In genomic region chr7:24817502-24817901, GRCm38 (mm10) we compare ENCODE assay signal across 7 mouse cellular contexts. TPM values are rescaled to one million over a fixed set of nuclear protein-coding genes. Genes with fewer than 3 reads are reported as not detected.
A peak's percentile ranks its signal among the peaks of the same experiment; 100 is the strongest.
DNase-seq lines count a peak whose midpoint lies in the region; ATAC-seq lines count a peak whose summit lies in the region.

No protein-coding gene starts in this region.

- no peak overlapping the region for H3K27ac ChIP-seq in forebrain, embryonic 12.5 days
- no peak overlapping the region for H3K27ac ChIP-seq in hindbrain, embryonic 15.5 days (replicated peaks)

- H3K4me2 ChIP-seq in forebrain, embryonic 12.5 days, result no peak overlapping the region
- H3K4me2 ChIP-seq in hindbrain, embryonic 15.5 days, result no peak overlapping the region

- no peak overlapping the region for H3K4me3 ChIP-seq in forebrain, embryonic 12.5 days (replicated peaks)
- H3K4me3 ChIP-seq in hindbrain, embryonic 15.5 days, result no peak overlapping the region

- no peaks in the 10 kb centered on the region for H3K36me3 ChIP-seq in forebrain, embryonic 12.5 days (replicated peaks)
- no peaks in the 10 kb centered on the region for H3K36me3 ChIP-seq in hindbrain, embryonic 15.5 days

- no peak overlapping the region for H3K9ac ChIP-seq in forebrain, embryonic 12.5 days
- H3K9ac ChIP-seq in hindbrain, embryonic 15.5 days, result no peak overlapping the region

- WGBS in forebrain, embryonic 12.5 days, result 2% methylated on average over 3 of the region's 3 CpGs
- 1% methylated on average over 3 of the region's 3 CpGs for WGBS in hindbrain, embryonic 15.5 days

- no peaks in the 10 kb centered on the region for H3K4me1 ChIP-seq in forebrain, embryonic 12.5 days
- no peaks in the 10 kb centered on the region for H3K4me1 ChIP-seq in hindbrain, embryonic 15.5 days (replicated peaks)

- H3K27me3 ChIP-seq in forebrain, embryonic 12.5 days, result peaks cover 6% of the 10 kb centered on the region; the same call in 1 of the 2 replicates
- no peaks in the 10 kb centered on the region for H3K27me3 ChIP-seq in hindbrain, embryonic 15.5 days

- ATAC-seq in forebrain, embryonic 12.5 days (ENCODE audit: low FRiP score), result 0 out of 2 replicates have a peak, but pooled peaks have one; percentile 68
- peak; percentile 54; the same call in 1 of the 2 replicates for ATAC-seq in hindbrain, embryonic 15.5 days (ENCODE audit: low FRiP score, low read depth)
- ATAC-seq in megakaryocyte, adult 5-6 weeks (ENCODE audit: poor library complexity, severe bottlenecking), result peak; percentile 98

- peak; percentile 44 for DNase-seq in MEL-GATA-1-ER (ENCODE audit: extremely low read depth, low read depth)
- DNase-seq in brain, adult 2 months (ENCODE audit: low read depth, low spot score), result peak; percentile 89
- peak; percentile 41 to 48 for DNase-seq in layer of hippocampus, postnatal 36 days
- DNase-seq in skeletal muscle tissue, adult 2 months (ENCODE audit: low read depth, low spot score), result peak; percentile 14

- no peaks in the 10 kb centered on the region for H3K9me3 ChIP-seq in forebrain, embryonic 12.5 days
- H3K9me3 ChIP-seq in hindbrain, embryonic 15.5 days, result no peaks in the 10 kb centered on the region

RNA-seq across cellular contexts. Expression of gene Ceacam10, which starts 40.5 kb away (rescaled TPM):
- 0.36 TPM in 1 of 2 replicates, not detected in the other for polyA plus RNA-seq in forebrain, embryonic 12.5 days (2016; fragmentation: Nextera tagmentation; extraction: Ambion mirVana)
- 0.21 and 0.48 TPM in 2 replicates for polyA plus RNA-seq in hindbrain, embryonic 15.5 days (2015; fragmentation: Nextera tagmentation; extraction: Ambion mirVana)
- not detected for total RNA-seq in layer of hippocampus, postnatal 36 days (2021)
- 44.7 and 45.0 TPM in 2 replicates for total RNA-seq in megakaryocyte, adult 5-6 weeks (2015)
- total RNA-seq in megakaryocyte, adult 5-6 weeks (2017), result 43.5 and 48.5 TPM in 2 replicates

RNA-seq across cellular contexts. Expression of gene Gm9844, which starts 44.5 kb away (rescaled TPM):
- polyA plus RNA-seq in forebrain, embryonic 12.5 days (2016; fragmentation: Nextera tagmentation; extraction: Ambion mirVana), result 24.7 and 28.6 TPM in 2 replicates
- 29.3 and 43.6 TPM in 2 replicates for polyA plus RNA-seq in hindbrain, embryonic 15.5 days (2015; fragmentation: Nextera tagmentation; extraction: Ambion mirVana)
- total RNA-seq in layer of hippocampus, postnatal 36 days (2021), result not detected
- 9.6 and 10.0 TPM in 2 replicates for total RNA-seq in megakaryocyte, adult 5-6 weeks (2015)
- 40.8 and 73.5 TPM in 2 replicates for total RNA-seq in megakaryocyte, adult 5-6 weeks (2017)

RNA-seq across cellular contexts. Expression of gene Lypd4, which starts 52.2 kb away (rescaled TPM):
- polyA plus RNA-seq in forebrain, embryonic 12.5 days (2016; fragmentation: Nextera tagmentation; extraction: Ambion mirVana), result not detected in 2 replicates
- polyA plus RNA-seq in hindbrain, embryonic 15.5 days (2015; fragmentation: Nextera tagmentation; extraction: Ambion mirVana), result not detected in 2 replicates
- not detected for total RNA-seq in layer of hippocampus, postnatal 36 days (2021)
- not detected in 2 replicates for total RNA-seq in megakaryocyte, adult 5-6 weeks (2015)
- not detected in 2 replicates for total RNA-seq in megakaryocyte, adult 5-6 weeks (2017)

RNA-seq across cellular contexts. Expression of gene Dmrtc2, which starts 52.4 kb away (rescaled TPM):
- 0.24 TPM in 1 of 2 replicates, not detected in the other for polyA plus RNA-seq in forebrain, embryonic 12.5 days (2016; fragmentation: Nextera tagmentation; extraction: Ambion mirVana)
- polyA plus RNA-seq in hindbrain, embryonic 15.5 days (2015; fragmentation: Nextera tagmentation; extraction: Ambion mirVana), result 0.20 and 0.30 TPM in 2 replicates
- total RNA-seq in layer of hippocampus, postnatal 36 days (2021), result not detected
- not detected in 2 replicates for total RNA-seq in megakaryocyte, adult 5-6 weeks (2015)
- total RNA-seq in megakaryocyte, adult 5-6 weeks (2017), result not detected in 2 replicates

RNA-seq across cellular contexts. Expression of gene Cd177, which starts 57.4 kb away (rescaled TPM):
- 0.20 TPM in 1 of 2 replicates, not detected in the other for polyA plus RNA-seq in forebrain, embryonic 12.5 days (2016; fragmentation: Nextera tagmentation; extraction: Ambion mirVana)
- polyA plus RNA-seq in hindbrain, embryonic 15.5 days (2015; fragmentation: Nextera tagmentation; extraction: Ambion mirVana), result 0.26 and 0.49 TPM in 2 replicates
- not detected for total RNA-seq in layer of hippocampus, postnatal 36 days (2021)
- 170 and 199 TPM in 2 replicates for total RNA-seq in megakaryocyte, adult 5-6 weeks (2015)
- 392 and 399 TPM in 2 replicates for total RNA-seq in megakaryocyte, adult 5-6 weeks (2017)

Comparison
In these comparisons a context has a peak if more than half of its experiments do, and no peak if none do; other contexts are left out.
1. DNase-seq: peak in every context shown above with its lines; median percentile 89 in brain, adult 2 months; 44 in layer of hippocampus, postnatal 36 days; 44 in MEL-GATA-1-ER; 14 in skeletal muscle tissue, adult 2 months.
2. RNA of gene Ceacam10, which starts 40.5 kb away (total RNA-seq): 43.5 to 48.5 TPM in megakaryocyte, adult 5-6 weeks; not detected in layer of hippocampus, postnatal 36 days; every median in the first group is over 10 times any median in the second.
3. RNA of gene Gm9844, which starts 44.5 kb away (total RNA-seq): 9.6 to 73.5 TPM in megakaryocyte, adult 5-6 weeks; not detected in layer of hippocampus, postnatal 36 days; every median in the first group is over 4 times any median in the second.
4. Peak in every context shown above with its lines, with median percentiles within 50 percentile points of each other: ATAC-seq.